Comparison of ENCODE assay signal across 14 mouse cellular contexts in genomic region chr2:29457677-29458076, GRCm38 (mm10).
DNase-seq lines count a peak whose midpoint lies in the region; ATAC-seq and TF ChIP-seq lines count a peak whose summit lies in the region.
"Had no signal": no experiment of that assay in that cellular context is flagged by ENCODE, and none has a peak within 500 bp of the region (broad histone marks: within the 10 kb centered on the region; RNA-seq: fewer than 3 reads in every experiment).

No protein-coding gene starts in this region.

- no peak overlapping the region for H3K4me3 ChIP-seq in ES-Bruce4 (ENCODE audit: low read depth, low read length)
- H3K4me3 ChIP-seq in hindbrain, embryonic 14.5 days (replicated peaks; ENCODE audit: low read length): no peak overlapping the region
- H3K4me3 ChIP-seq: hindbrain, embryonic 15.5 days; limb, embryonic 10.5 days had no signal

- no peak overlapping the region for H3K9ac ChIP-seq in ES-Bruce4 (ENCODE audit: low read depth, poor library complexity, severe bottlenecking)
- no peak overlapping the region for H3K9ac ChIP-seq in hindbrain, embryonic 14.5 days
- H3K9ac ChIP-seq: hindbrain, embryonic 15.5 days had no signal

- no peak for TF ChIP-seq CTCF in ES-Bruce4 (IDR thresholded peaks at IDR 0.05; ENCODE audit: low read depth, low read length)

- H3K27me3 ChIP-seq in ES-Bruce4 (ENCODE audit: control insufficient read depth, insufficient read depth, low read length, poor library complexity, severe bottlenecking): no peaks in the 10 kb centered on the region
- no peaks in the 10 kb centered on the region for H3K27me3 ChIP-seq in hindbrain, embryonic 14.5 days (ENCODE audit: control insufficient read depth, insufficient read depth, low read length)
- H3K27me3 ChIP-seq: hindbrain, embryonic 15.5 days had no signal

- no peak overlapping the region for H3K4me2 ChIP-seq in hindbrain, embryonic 14.5 days (replicated peaks)
- H3K4me2 ChIP-seq: hindbrain, embryonic 15.5 days had no signal

- no peak for TF ChIP-seq POLR2A in ES-Bruce4 (IDR thresholded peaks at IDR 0.05; ENCODE audit: insufficient read depth, low read length)

- no peaks in the 10 kb centered on the region for H3K9me3 ChIP-seq in ES-Bruce4 (replicated peaks; ENCODE audit: control insufficient read depth, insufficient read depth, low read length, poor library complexity, severe bottlenecking)
- no peaks in the 10 kb centered on the region for H3K9me3 ChIP-seq in hindbrain, embryonic 14.5 days (ENCODE audit: control insufficient read depth, low read length)
- H3K9me3 ChIP-seq: hindbrain, embryonic 15.5 days; limb, embryonic 10.5 days had no signal

- ATAC-seq in CD4-positive, CD25-positive, alpha-beta regulatory T cell, adult 4 months: no peak
- no peak for ATAC-seq in hindbrain, embryonic 14.5 days (ENCODE audit: low FRiP score)
- ATAC-seq: midbrain, embryonic 16.5 days had no signal

- peaks cover 6% of the 10 kb centered on the region for H3K4me1 ChIP-seq in ES-Bruce4 (ENCODE audit: control insufficient read depth, insufficient read depth, low read length)
- peaks cover 4% of the 10 kb centered on the region; the same call in 1 of the 2 replicates for H3K4me1 ChIP-seq in hindbrain, embryonic 14.5 days (replicated peaks; ENCODE audit: control insufficient read depth, insufficient read depth, low read length)

- DNase-seq in CD4-positive, CD25-positive, alpha-beta regulatory T cell, adult 2 months (ENCODE audit: low read depth, low spot score): peak; percentile 9
- peak; percentile 31 for DNase-seq in c-Kit-positive CD71-positive TER-119-positive erythroid progenitor cells, embryonic 14.5 days (ENCODE audit: low spot score)
- DNase-seq in thymus, postnatal 0 days (ENCODE audit: low spot score): peak; percentile 55
- DNase-seq in ovary, postnatal 10 days (ENCODE audit: low spot score): no peak
- no peak for DNase-seq in urinary bladder, postnatal 14 days (ENCODE audit: low spot score)
- no peak for DNase-seq in hindbrain, embryonic 14.5 days (ENCODE audit: low spot score)
- DNase-seq: cerebellum, adult 18-20 months; kidney, adult 2 months; kidney, postnatal 4 days had no signal

- H3K36me3 ChIP-seq in ES-Bruce4 (ENCODE audit: control insufficient read depth, insufficient read depth, low read length, poor library complexity, severe bottlenecking): no peaks in the 10 kb centered on the region
- H3K36me3 ChIP-seq in hindbrain, embryonic 14.5 days (replicated peaks; ENCODE audit: control insufficient read depth, insufficient read depth): no peaks in the 10 kb centered on the region
- H3K36me3 ChIP-seq: hindbrain, embryonic 15.5 days; limb, embryonic 10.5 days had no signal

- TF ChIP-seq EP300 in ES-Bruce4 (IDR thresholded peaks at IDR 0.05; ENCODE audit: insufficient read depth, low read depth, low read length): peak; percentile 52; the same call in 1 of the 2 replicates

- H3K27ac ChIP-seq in ES-Bruce4 (ENCODE audit: insufficient read depth, low read length): peak overlapping the region; percentile 78
- H3K27ac ChIP-seq in hindbrain, embryonic 14.5 days: no peak overlapping the region
- H3K27ac ChIP-seq: hindbrain, embryonic 15.5 days; limb, embryonic 10.5 days had no signal

- 81% methylated on average over 2 of the region's 2 CpGs for WGBS in hindbrain, embryonic 14.5 days

Comparison
In these comparisons a context has a peak if more than half of its experiments do, and no peak if none do; other contexts are left out.
1. DNase-seq: peak in CD4-positive, CD25-positive, alpha-beta regulatory T cell, adult 2 months (single experiment), c-Kit-positive CD71-positive TER-119-positive erythroid progenitor cells, embryonic 14.5 days (single experiment) and thymus, postnatal 0 days (single experiment); none in ovary, postnatal 10 days (single experiment), urinary bladder, postnatal 14 days (single experiment) and hindbrain, embryonic 14.5 days (single experiment).